Mouse (Mus musculus) lung, postnatal 0 days (tissue): ENCODE results near the gene Ikzf1.

Experiments used
- CTCF ChIP-seq: IDR thresholded peaks from 2 replicates; pipeline ENCODE4 v1.5.1; 2016; ENCODE audit warnings: antibody characterized with exemption, mild to moderate bottlenecking
- EP300 ChIP-seq: IDR thresholded peaks from 2 replicates; pipeline ENCODE4 v1.6.1; 2016; ENCODE audit warnings: antibody characterized with exemption, mild to moderate bottlenecking, control low read depth

- TF ChIP-seq CTCF (no peak), EP300 (no peak)
These were observed 19.0 kb downstream of the Ikzf1 start for GRCm38 (mm10) chr11:11703776-11704175.
